Mouse (Mus musculus): ENCODE measurements around the gene Zmynd8. TPM values are rescaled to one million over a fixed set of nuclear protein-coding genes. Genes with fewer than 3 reads are reported as not detected.

Zmynd8 gene
- polyA plus RNA-seq, 1 experiment from 2014 or later, result 35.7 TPM

GRCm38 (mm10) chr2:165838606-165839316 is 60.1 kb downstream of the Zmynd8 start:
- Histone ChIP-seq H3K27ac (no peak overlapping the region), H3K9ac (no peak overlapping the region), H3K4me1 (no peaks in the 10 kb centered on the region), H3K4me2 (no peak overlapping the region), H3K9me3 (replicated peaks) (no peaks in the 10 kb centered on the region), H3K36me3 (peaks cover 100% of the 10 kb centered on the region), H3K4me3 (no peak overlapping the region), H3K27me3 (replicated peaks) (no peaks in the 10 kb centered on the region)
- WGBS (ENCODE audit: insufficient replicate concordance), result 92% methylated on average over 23 of the region's 23 CpGs
- no peak for ATAC-seq

GRCm38 (mm10) chr2:165834601-165835000 is 64.2 kb downstream of the Zmynd8 start:
- H3K9ac ChIP-seq, result no peak overlapping the region
- whole genome bisulfite sequencing (ENCODE audit: insufficient replicate concordance), result 86% methylated on average over 13 of the region's 13 CpGs
- H3K27ac ChIP-seq, result no peak overlapping the region
- no peaks in the 10 kb centered on the region for H3K27me3 ChIP-seq (replicated peaks)
- peaks cover 100% of the 10 kb centered on the region for H3K36me3 ChIP-seq
- H3K9me3 ChIP-seq (replicated peaks), result no peaks in the 10 kb centered on the region
- no peak for ATAC-seq
- no peaks in the 10 kb centered on the region for H3K4me1 ChIP-seq
- no peak overlapping the region for H3K4me3 ChIP-seq
- no peak overlapping the region for H3K4me2 ChIP-seq

GRCm38 (mm10) chr2:165833468-165833867 is 65.3 kb downstream of the Zmynd8 start:
- Histone ChIP-seq H3K4me2 (no peak overlapping the region), H3K36me3 (peaks cover 100% of the 10 kb centered on the region)
- 82% methylated on average over 9 of the region's 9 CpGs for WGBS (ENCODE audit: insufficient replicate concordance)

DNA sequence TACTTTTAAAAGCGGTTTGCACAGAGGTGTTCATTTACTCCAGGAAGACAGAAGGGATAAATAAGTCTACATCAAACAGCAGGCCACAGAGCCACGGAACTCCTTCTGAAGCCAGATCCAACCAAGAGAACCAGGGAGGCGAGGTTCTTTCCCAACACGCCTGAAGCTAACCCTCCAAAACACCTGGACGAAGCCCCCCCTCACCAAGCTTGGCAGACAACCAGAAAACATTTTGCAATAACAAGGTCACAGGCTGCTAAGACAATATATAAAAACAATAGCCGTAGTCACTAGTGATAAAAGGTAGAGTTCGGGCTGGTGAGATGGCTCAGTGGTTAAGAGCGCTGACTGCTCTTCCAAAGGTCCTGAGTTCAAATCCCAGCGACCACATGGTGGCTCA is 66.1 kb downstream of the Zmynd8 start:
- 90% methylated on average over 9 of the region's 9 CpGs for WGBS (ENCODE audit: insufficient replicate concordance)
- H3K27me3 ChIP-seq (replicated peaks), result no peaks in the 10 kb centered on the region
- H3K4me1 ChIP-seq, result no peaks in the 10 kb centered on the region
- H3K9me3 ChIP-seq (replicated peaks), result no peaks in the 10 kb centered on the region
- H3K4me3 ChIP-seq, result no peak overlapping the region
- H3K4me2 ChIP-seq, result no peak overlapping the region
- peaks cover 100% of the 10 kb centered on the region for H3K36me3 ChIP-seq
- H3K27ac ChIP-seq, result no peak overlapping the region
- no peak overlapping the region for H3K9ac ChIP-seq
- ATAC-seq, result no peak

More at GRCm38 (mm10) chr2:165833468-165833867, 65.3 kb downstream of the Zmynd8 start:
- ATAC-seq, result no peak
- Histone ChIP-seq H3K27ac (no peak overlapping the region), H3K9me3 (replicated peaks) (no peaks in the 10 kb centered on the region), H3K9ac (no peak overlapping the region), H3K4me3 (no peak overlapping the region), H3K27me3 (replicated peaks) (no peaks in the 10 kb centered on the region), H3K4me1 (no peaks in the 10 kb centered on the region)

GRCm38 (mm10) chr2:165832295-165832694 is 66.5 kb downstream of the Zmynd8 start:
- H3K4me3 ChIP-seq, result no peak overlapping the region
- peaks cover 100% of the 10 kb centered on the region for H3K36me3 ChIP-seq
- no peak overlapping the region for H3K9ac ChIP-seq
- H3K4me2 ChIP-seq, result no peak overlapping the region
- ATAC-seq, result no peak
- H3K9me3 ChIP-seq (replicated peaks), result no peaks in the 10 kb centered on the region
- no peak overlapping the region for H3K27ac ChIP-seq
- H3K27me3 ChIP-seq (replicated peaks), result no peaks in the 10 kb centered on the region
- H3K4me1 ChIP-seq, result no peaks in the 10 kb centered on the region
- 84% methylated on average over 9 of the region's 9 CpGs for WGBS (ENCODE audit: insufficient replicate concordance)

DNA sequence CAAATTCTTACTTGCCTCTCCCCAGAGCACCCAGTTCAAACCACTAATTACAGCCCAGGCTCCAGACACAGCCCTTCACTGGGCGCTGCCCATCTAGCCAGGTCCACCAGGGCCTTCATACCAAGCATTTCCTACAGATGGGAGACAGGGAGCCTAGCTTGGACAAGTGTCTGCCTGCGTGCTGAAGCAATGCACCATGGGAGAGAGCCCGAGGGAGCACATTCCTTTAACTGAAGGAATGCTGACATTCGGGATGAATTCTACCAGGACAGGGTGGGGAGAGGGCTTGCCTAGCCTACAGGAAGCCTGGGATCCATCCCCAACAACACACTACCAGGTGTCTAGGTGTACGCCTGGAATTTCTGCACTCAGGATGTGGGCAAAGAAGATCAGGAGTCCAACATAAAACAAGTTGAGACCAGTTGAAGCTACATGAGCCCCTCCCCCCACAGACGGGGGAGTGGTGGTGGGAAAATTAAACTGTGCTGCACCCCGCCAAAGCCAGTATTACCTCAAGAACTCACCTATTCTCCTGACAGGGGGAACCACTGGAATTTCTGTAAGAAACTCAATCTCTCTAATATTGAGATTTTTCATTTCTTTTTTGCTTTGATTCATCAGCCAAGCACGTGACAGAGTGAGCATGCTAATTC is 67.1 kb downstream of the Zmynd8 start:
- 84% methylated on average over 8 of the region's 8 CpGs for WGBS (ENCODE audit: insufficient replicate concordance)
- Histone ChIP-seq H3K27me3 (replicated peaks) (no peaks in the 10 kb centered on the region), H3K4me1 (no peaks in the 10 kb centered on the region), H3K27ac (no peak overlapping the region), H3K4me3 (no peak overlapping the region), H3K36me3 (peaks cover 100% of the 10 kb centered on the region), H3K4me2 (no peak overlapping the region), H3K9ac (no peak overlapping the region), H3K9me3 (replicated peaks) (no peaks in the 10 kb centered on the region)
- ATAC-seq, result no peak

- Histone ChIP-seq H3K36me3 (peaks cover 100% of the 10 kb centered on the region), H3K4me2 (no peak overlapping the region), H3K9ac (no peak overlapping the region), H3K27ac (no peak overlapping the region), H3K27me3 (replicated peaks) (no peaks in the 10 kb centered on the region), H3K4me1 (no peaks in the 10 kb centered on the region), H3K4me3 (no peak overlapping the region), H3K9me3 (replicated peaks) (no peaks in the 10 kb centered on the region)
- 87% methylated on average over 12 of the region's 12 CpGs for WGBS (ENCODE audit: insufficient replicate concordance)
- ATAC-seq, result no peak
Measured at GRCm38 (mm10) chr2:165828770-165829169, 70.0 kb downstream of the Zmynd8 start.

DNA sequence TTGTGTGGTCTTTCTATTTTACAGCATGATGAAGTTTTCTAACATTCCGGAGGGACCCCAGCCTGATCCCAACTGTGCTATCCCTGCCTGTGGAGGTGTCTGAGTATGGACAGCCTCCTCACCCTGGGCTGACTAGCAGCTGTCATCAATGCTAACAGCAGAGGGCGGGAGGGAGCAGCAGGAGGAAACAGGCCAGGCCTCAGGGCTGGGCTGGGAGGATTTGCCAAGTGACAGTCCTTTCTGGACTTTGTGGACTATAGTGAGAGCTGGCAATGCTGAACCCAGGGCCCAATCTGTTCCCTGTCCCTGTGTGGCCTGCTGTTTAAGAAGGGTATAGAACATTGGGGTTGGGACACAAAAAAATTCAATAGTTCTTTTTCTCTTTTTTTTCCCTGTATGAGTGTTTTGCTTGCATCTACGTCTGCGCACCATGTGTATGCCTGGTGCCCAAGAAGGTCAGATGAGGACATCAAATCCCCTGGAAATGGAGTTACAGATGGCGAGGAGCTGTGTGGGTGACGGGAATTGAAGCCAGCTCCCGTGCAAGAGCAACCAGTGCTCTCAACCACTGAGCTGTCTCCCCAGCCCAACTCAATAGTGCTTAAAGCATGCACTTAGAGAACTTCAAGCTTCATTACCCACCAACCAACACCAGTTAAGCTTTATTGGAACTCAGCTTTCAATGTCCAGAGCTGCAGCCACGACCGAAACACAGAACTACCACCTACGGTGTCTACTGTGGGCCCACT is 72.7 kb downstream of the Zmynd8 start:
- peak; percentile 46; the same call in 1 of the 2 replicates for ATAC-seq
- Histone ChIP-seq H3K27me3 (replicated peaks) (no peaks in the 10 kb centered on the region), H3K4me1 (no peaks in the 10 kb centered on the region), H3K4me3 (no peak overlapping the region), H3K27ac (no peak overlapping the region), H3K9me3 (replicated peaks) (no peaks in the 10 kb centered on the region), H3K36me3 (peaks cover 100% of the 10 kb centered on the region), H3K4me2 (no peak overlapping the region), H3K9ac (no peak overlapping the region)
- 86% methylated on average over 10 of the region's 10 CpGs for WGBS (ENCODE audit: insufficient replicate concordance)

GRCm38 (mm10) chr2:165825261-165825900 is 73.4 kb downstream of the Zmynd8 start:
- H3K36me3 ChIP-seq, result peaks cover 100% of the 10 kb centered on the region
- no peaks in the 10 kb centered on the region for H3K9me3 ChIP-seq (replicated peaks)
- no peak overlapping the region for H3K27ac ChIP-seq
- H3K4me3 ChIP-seq, result no peak overlapping the region
- no peak overlapping the region for H3K9ac ChIP-seq
- no peaks in the 10 kb centered on the region for H3K27me3 ChIP-seq (replicated peaks)
- no peak for ATAC-seq
- H3K4me1 ChIP-seq, result no peaks in the 10 kb centered on the region
- H3K4me2 ChIP-seq, result no peak overlapping the region
- WGBS (ENCODE audit: insufficient replicate concordance), result 90% methylated on average over 17 of the region's 17 CpGs

DNA sequence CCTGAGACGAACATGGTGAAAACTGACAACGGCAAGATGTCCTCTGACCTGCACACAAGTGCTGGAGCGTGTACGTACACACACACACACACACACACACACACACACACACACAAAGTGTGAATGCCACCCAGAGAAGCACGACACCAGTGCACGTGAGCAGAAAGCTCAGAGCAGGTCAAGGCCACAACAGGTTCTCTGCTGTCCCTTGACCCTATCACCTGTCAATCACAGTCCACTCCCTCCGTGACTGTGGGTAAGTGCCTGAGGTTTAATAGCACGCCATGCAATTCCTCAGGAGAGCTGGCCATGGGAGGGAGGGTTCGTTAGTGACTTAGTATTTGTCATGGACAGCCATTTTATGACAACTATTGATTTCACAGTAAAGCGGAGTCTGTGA is 74.0 kb downstream of the Zmynd8 start:
- Histone ChIP-seq H3K4me1 (no peaks in the 10 kb centered on the region), H3K36me3 (peaks cover 100% of the 10 kb centered on the region), H3K4me3 (no peak overlapping the region), H3K4me2 (no peak overlapping the region), H3K27ac (no peak overlapping the region), H3K27me3 (replicated peaks) (no peaks in the 10 kb centered on the region), H3K9ac (no peak overlapping the region), H3K9me3 (replicated peaks) (no peaks in the 10 kb centered on the region)
- ATAC-seq, result no peak
- 85% methylated on average over 10 of the region's 10 CpGs for WGBS (ENCODE audit: insufficient replicate concordance)

DNA sequence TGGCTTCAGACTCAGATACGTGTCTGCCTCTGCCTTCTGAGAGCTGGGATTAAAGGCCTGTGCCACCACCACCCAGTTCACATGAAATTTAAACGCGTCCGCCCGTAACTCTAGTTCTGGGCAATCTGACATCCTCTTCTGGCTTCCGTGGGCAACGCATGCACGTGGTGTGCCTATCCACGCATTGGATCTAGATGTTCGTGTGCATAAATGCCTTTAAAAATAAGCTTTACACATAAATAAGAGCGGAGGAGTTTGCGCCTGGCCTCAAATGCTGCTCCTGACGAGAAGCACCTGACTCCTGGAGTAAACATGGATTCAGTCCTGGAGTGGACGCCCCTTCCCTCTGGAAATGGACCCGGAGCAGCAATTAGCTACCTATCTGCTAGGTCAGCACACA is 76.3 kb downstream of the Zmynd8 start:
- Histone ChIP-seq H3K4me1 (no peaks in the 10 kb centered on the region), H3K27ac (no peak overlapping the region), H3K4me2 (no peak overlapping the region), H3K9me3 (replicated peaks) (no peaks in the 10 kb centered on the region), H3K4me3 (no peak overlapping the region), H3K9ac (no peak overlapping the region), H3K36me3 (peaks cover 100% of the 10 kb centered on the region), H3K27me3 (replicated peaks) (no peaks in the 10 kb centered on the region)
- 92% methylated on average over 15 of the region's 15 CpGs for WGBS (ENCODE audit: insufficient replicate concordance)
- no peak for ATAC-seq

GRCm38 (mm10) chr2:165821671-165822070 is 77.1 kb downstream of the Zmynd8 start:
- no peak for ATAC-seq
- H3K9me3 ChIP-seq (replicated peaks), result no peaks in the 10 kb centered on the region
- H3K36me3 ChIP-seq, result peaks cover 100% of the 10 kb centered on the region
- H3K4me1 ChIP-seq, result no peaks in the 10 kb centered on the region
- H3K27me3 ChIP-seq (replicated peaks), result no peaks in the 10 kb centered on the region
- H3K4me3 ChIP-seq, result no peak overlapping the region
- 84% methylated on average over 12 of the region's 12 CpGs for WGBS (ENCODE audit: insufficient replicate concordance)
- H3K9ac ChIP-seq, result no peak overlapping the region
- no peak overlapping the region for H3K4me2 ChIP-seq
- no peak overlapping the region for H3K27ac ChIP-seq
